Mouse (Mus musculus): ENCODE measurements around the gene Pef1.

Gene Pef1

DNA sequence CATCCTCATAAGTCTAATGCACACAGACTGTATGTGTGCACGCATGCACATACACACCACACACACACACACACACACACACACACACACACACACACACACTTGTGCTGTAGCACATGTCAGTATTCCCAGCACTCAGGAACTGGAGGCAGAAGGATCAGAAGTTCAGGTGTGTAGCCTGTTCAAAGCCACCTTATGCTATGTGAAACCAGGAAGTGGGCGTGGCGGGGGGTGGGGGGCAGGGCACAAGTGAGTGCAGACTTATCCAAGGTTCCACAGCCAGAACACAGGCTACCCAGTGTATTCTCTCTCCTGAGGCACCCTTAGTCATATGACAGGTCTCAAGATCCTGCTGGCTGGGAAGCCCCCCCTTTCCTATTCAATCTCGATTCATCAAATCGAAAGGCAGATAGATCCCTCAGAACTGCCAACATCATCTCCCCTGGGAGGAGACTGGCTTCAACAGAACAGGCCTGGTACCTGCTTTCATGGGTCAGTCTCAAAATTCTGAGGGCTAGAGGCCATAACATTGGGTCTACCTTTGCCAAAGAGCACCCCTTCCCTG, 73.9 kb downstream of the Pef1 start:
- no peak for DNase-seq (ENCODE audit: low spot score)

DNA sequence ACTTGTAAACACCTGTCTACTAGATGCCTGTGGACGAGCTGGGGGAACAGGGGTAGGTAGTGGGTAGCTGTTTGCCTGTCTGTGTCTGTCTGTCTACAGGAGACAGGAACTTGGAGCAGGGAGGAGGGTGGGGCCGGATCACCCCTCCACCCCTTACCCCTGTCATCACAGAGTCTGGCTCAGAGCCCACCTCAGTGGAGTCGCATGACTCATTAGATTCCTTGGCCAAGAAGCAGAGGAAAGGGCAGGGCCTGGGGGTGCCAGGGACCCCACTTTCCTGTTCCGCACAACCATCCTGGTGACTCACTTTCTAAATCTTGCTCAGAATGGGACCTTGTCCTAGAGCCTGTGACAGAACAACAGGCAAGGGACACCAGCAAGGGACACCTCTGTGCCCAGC, 74.7 kb downstream of the Pef1 start:
- no peak for DNase-seq (ENCODE audit: low spot score)

DNA sequence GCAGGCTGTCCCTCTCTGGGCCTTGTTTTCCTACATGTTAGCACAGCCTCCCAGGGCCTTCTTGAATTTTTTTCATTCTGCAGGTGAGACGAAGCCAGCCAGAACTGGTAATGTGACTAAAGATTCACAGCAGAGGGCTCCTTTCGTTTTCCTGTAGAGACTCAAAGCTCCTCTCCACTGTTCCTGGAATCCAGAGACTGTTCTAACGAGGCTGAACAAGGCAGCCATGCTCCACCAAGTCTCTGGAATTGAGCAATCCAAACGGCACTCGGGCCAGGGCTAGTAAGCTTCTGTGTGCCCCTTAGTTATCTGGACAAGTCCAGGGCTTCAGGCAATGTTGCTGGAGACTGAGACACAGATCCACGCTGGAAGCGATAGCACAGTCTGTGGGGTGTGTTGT, 75.2 kb downstream of the Pef1 start:
- no peak for DNase-seq (ENCODE audit: low spot score)
